8 mouse cellular contexts compared by ENCODE assay signal in genomic region chr9:26733986-26734385, GRCm38 (mm10). TPM values are rescaled to one million over a fixed set of nuclear protein-coding genes. Genes with fewer than 3 reads are reported as not detected.
DNase-seq lines count a peak whose midpoint lies in the region; ATAC-seq lines count a peak whose summit lies in the region.

No protein-coding gene starts in this region.

- H3K9me3 ChIP-seq in heart, embryonic 16.5 days (replicated peaks; ENCODE audit: control insufficient read depth, low read length) = no peaks in the 10 kb centered on the region
- H3K9me3 ChIP-seq in hindbrain, embryonic 12.5 days (replicated peaks) = no peaks in the 10 kb centered on the region
- H3K9me3 ChIP-seq in liver, embryonic 16.5 days (replicated peaks; ENCODE audit: control insufficient read depth, low read length) = no peaks in the 10 kb centered on the region

- H3K4me3 ChIP-seq in heart, embryonic 16.5 days (ENCODE audit: low read length) = peak overlapping the region; percentile 49
- H3K4me3 ChIP-seq in brown adipose tissue, adult 24 weeks (ENCODE audit: insufficient read depth, low read depth, low read length) = peak overlapping the region; percentile 35; the same call in 1 of the 2 replicates
- H3K4me3 ChIP-seq in hindbrain, embryonic 12.5 days = peak overlapping the region; percentile 78
- no peak overlapping the region for H3K4me3 ChIP-seq in liver, embryonic 16.5 days (ENCODE audit: low read depth, low read length)

- no peak overlapping the region for H3K27ac ChIP-seq in heart, embryonic 16.5 days (ENCODE audit: low read length)
- no peak overlapping the region for H3K27ac ChIP-seq in brown adipose tissue, adult 24 weeks (replicated peaks; ENCODE audit: low read depth, low read length)
- peak overlapping the region; percentile 79 for H3K27ac ChIP-seq in hindbrain, embryonic 12.5 days
- H3K27ac ChIP-seq in liver, embryonic 16.5 days (ENCODE audit: low read length) = no peak overlapping the region

- peaks cover 4% of the 10 kb centered on the region; the same call in 1 of the 2 replicates for H3K4me1 ChIP-seq in heart, embryonic 16.5 days (ENCODE audit: control insufficient read depth, insufficient read depth, low read length)
- H3K4me1 ChIP-seq in brown adipose tissue, adult 24 weeks (ENCODE audit: control insufficient read depth, insufficient read depth, insufficient read length, low read length) = no peaks in the 10 kb centered on the region
- H3K4me1 ChIP-seq in hindbrain, embryonic 12.5 days = peaks cover 21% of the 10 kb centered on the region
- no peaks in the 10 kb centered on the region for H3K4me1 ChIP-seq in liver, embryonic 16.5 days (ENCODE audit: control insufficient read depth, low read depth, low read length)

- H3K9ac ChIP-seq in heart, embryonic 16.5 days (ENCODE audit: low read length) = no peak overlapping the region
- peak overlapping the region; percentile 82 for H3K9ac ChIP-seq in hindbrain, embryonic 12.5 days
- no peak overlapping the region for H3K9ac ChIP-seq in liver, embryonic 16.5 days (ENCODE audit: low read depth, low read length)

- ATAC-seq in heart, embryonic 16.5 days (replicated peaks; ENCODE audit: extremely low read depth, insufficient read depth, low FRiP score) = no peak
- peak; percentile 77 for ATAC-seq in hindbrain, embryonic 12.5 days (ENCODE audit: low FRiP score)
- no peak for ATAC-seq in liver, embryonic 16.5 days (ENCODE audit: low read depth)
- ATAC-seq in granulocyte monocyte progenitor cell, adult 5-6 weeks (replicated peaks; ENCODE audit: poor library complexity, severe bottlenecking) = no peak
- no peak for ATAC-seq in inflammation-experienced regulatory T-cells, adult 6 months
- no peak for ATAC-seq in monocyte, adult 5-6 weeks (replicated peaks; ENCODE audit: insufficient number of reproducible peaks, low FRiP score, low TSS enrichment, poor library complexity, severe bottlenecking)

- H3K36me3 ChIP-seq in heart, embryonic 16.5 days (ENCODE audit: control insufficient read depth, insufficient read depth) = no peaks in the 10 kb centered on the region
- no peaks in the 10 kb centered on the region for H3K36me3 ChIP-seq in hindbrain, embryonic 12.5 days
- no peaks in the 10 kb centered on the region for H3K36me3 ChIP-seq in liver, embryonic 16.5 days (ENCODE audit: control insufficient read depth, insufficient read depth)

- no peak for DNase-seq in heart, postnatal 4 days

- peak overlapping the region; percentile 72 for H3K4me2 ChIP-seq in heart, embryonic 16.5 days (ENCODE audit: low read depth, low read length)
- peak overlapping the region; percentile 82 for H3K4me2 ChIP-seq in hindbrain, embryonic 12.5 days (replicated peaks)
- 0 out of 2 replicates have a peak overlapping the region, but pooled peaks have one; percentile 17 for H3K4me2 ChIP-seq in liver, embryonic 16.5 days (ENCODE audit: low read depth, low read length)

- peaks cover 42% of the 10 kb centered on the region for H3K27me3 ChIP-seq in heart, embryonic 16.5 days (ENCODE audit: control insufficient read depth, insufficient read depth, low read length)
- H3K27me3 ChIP-seq in hindbrain, embryonic 12.5 days = peaks cover 8% of the 10 kb centered on the region
- H3K27me3 ChIP-seq in liver, embryonic 16.5 days (ENCODE audit: control insufficient read depth, insufficient read depth, low read depth, low read length) = peaks cover 21% of the 10 kb centered on the region

- 2% methylated on average over 36 of the region's 37 CpGs for WGBS in heart, embryonic 16.5 days
- WGBS in hindbrain, embryonic 12.5 days = under 1% methylated on average over 36 of the region's 37 CpGs
- WGBS in liver, embryonic 16.5 days (ENCODE audit: insufficient replicate concordance) = 2% methylated on average over 37 of the region's 37 CpGs

RNA-seq across cellular contexts. Expression of gene B3gat1, which starts 0.5 kb away (rescaled TPM):
- polyA plus RNA-seq in heart, embryonic 16.5 days (2015; fragmentation: Nextera tagmentation; extraction: Ambion mirVana) = 0.05 TPM in 1 of 2 replicates, not detected in the other
- total RNA-seq in heart, postnatal 4 days (2021) = not detected
- polyA plus RNA-seq in brown adipose tissue, adult 24 weeks (2012; ENCODE audit: insufficient read depth, insufficient read length, missing spikeins) = not detected in 2 replicates
- polyA plus RNA-seq in hindbrain, embryonic 12.5 days (2016; fragmentation: Nextera tagmentation; extraction: Ambion mirVana) = 16.0 and 17.0 TPM in 2 replicates
- polyA plus RNA-seq in liver, embryonic 16.5 days (2015; fragmentation: Nextera tagmentation; extraction: Ambion mirVana) = not detected in 2 replicates
- total RNA-seq in granulocyte monocyte progenitor cell, adult 5-6 weeks (2014; fragmentation: Nextera tagmentation) = not detected in 2 replicates
- not detected in 2 replicates for total RNA-seq in granulocyte monocyte progenitor cell, adult 5-6 weeks (2017)
- polyA plus RNA-seq in inflammation-experienced regulatory T-cells, adult 6 months (2017; shearing (Covaris generic)) = not detected
- not detected in 3 replicates for total RNA-seq in monocyte, adult 5-6 weeks (2017)

Comparison
In these comparisons a context has a peak if more than half of its experiments do, and no peak if none do; other contexts are left out.
1. H3K4me2 ChIP-seq: peak in every context shown above with its lines; median percentile 82 in hindbrain, embryonic 12.5 days; 72 in heart, embryonic 16.5 days; 17 in liver, embryonic 16.5 days.
2. RNA of gene B3gat1, which starts 0.5 kb away (polyA plus RNA-seq): 16.0 to 17.0 TPM in hindbrain, embryonic 12.5 days; not detected in liver, embryonic 16.5 days, 0.05 TPM in heart, embryonic 16.5 days, not detected in brown adipose tissue, adult 24 weeks and not detected in inflammation-experienced regulatory T-cells, adult 6 months; every median in the first group is over 10 times any median in the second.